Comparison of ENCODE assay signal across 30 mouse cellular contexts in genomic region chr1:159998349-159998748, GRCm38 (mm10). TPM values are rescaled to one million over a fixed set of nuclear protein-coding genes. Genes with fewer than 3 reads are reported as not detected.
DNase-seq lines count a peak whose midpoint lies in the region; ATAC-seq and TF ChIP-seq lines count a peak whose summit lies in the region.
"Had no signal": no experiment of that assay in that cellular context is flagged by ENCODE, and none has a peak within 500 bp of the region (broad histone marks: within the 10 kb centered on the region; RNA-seq: fewer than 3 reads in every experiment).

No protein-coding gene starts in this region.

- peak; percentile 69 for ATAC-seq in common myeloid progenitor, adult 5-6 weeks (replicated peaks; ENCODE audit: low read depth, poor library complexity, severe bottlenecking)
- ATAC-seq: forebrain, embryonic 13.5 days had no signal

- H3K27me3 ChIP-seq in heart, adult 2 months (ENCODE audit: control insufficient read depth, insufficient read depth, low read length): no peaks in the 10 kb centered on the region
- no peaks in the 10 kb centered on the region for H3K27me3 ChIP-seq in spleen, adult 2 months (ENCODE audit: control insufficient read depth, insufficient read depth, low read length)
- H3K27me3 ChIP-seq in splenic B cell, adult 2 months (ENCODE audit: control insufficient read depth, insufficient read depth, low read length, poor library complexity, severe bottlenecking): no peaks in the 10 kb centered on the region
- H3K27me3 ChIP-seq: forebrain, embryonic 13.5 days; heart, embryonic 13.5 days; hindbrain, embryonic 15.5 days; liver, embryonic 15.5 days; lung, embryonic 15.5 days had no signal

- TF ChIP-seq EP300 in heart, adult 2 months (IDR thresholded peaks at IDR 0.05; ENCODE audit: insufficient read depth, low read depth, low read length): no peak

- H3K36me3 ChIP-seq in heart, adult 2 months (ENCODE audit: control insufficient read depth, insufficient read depth, low read length): no peaks in the 10 kb centered on the region
- H3K36me3 ChIP-seq in spleen, adult 2 months (ENCODE audit: control insufficient read depth, insufficient read depth, low read length): no peaks in the 10 kb centered on the region
- peaks cover 2% of the 10 kb centered on the region; the same call in 1 of the 2 replicates for H3K36me3 ChIP-seq in splenic B cell, adult 2 months (ENCODE audit: control insufficient read depth, insufficient read depth, low read length, poor library complexity, severe bottlenecking)
- H3K36me3 ChIP-seq: heart, embryonic 13.5 days; hindbrain, embryonic 10.5 days; hindbrain, embryonic 15.5 days; liver, embryonic 15.5 days; lung, embryonic 15.5 days had no signal

- H3K9ac ChIP-seq in heart, adult 2 months (ENCODE audit: low read depth, low read length): no peak overlapping the region
- H3K9ac ChIP-seq: forebrain, embryonic 13.5 days; heart, embryonic 13.5 days; hindbrain, embryonic 15.5 days; liver, embryonic 15.5 days; lung, embryonic 15.5 days had no signal

- no peak overlapping the region for H3K27ac ChIP-seq in heart, adult 2 months
- H3K27ac ChIP-seq in spleen, adult 2 months (ENCODE audit: insufficient read depth, low read length): peak overlapping the region; percentile 9; the same call in 1 of the 2 replicates
- H3K27ac ChIP-seq: forebrain, embryonic 13.5 days; heart, embryonic 13.5 days; hindbrain, embryonic 10.5 days; hindbrain, embryonic 15.5 days; kidney, postnatal 0 days; liver, embryonic 15.5 days; lung, embryonic 15.5 days had no signal

- TF ChIP-seq CTCF in heart, adult 2 months (IDR thresholded peaks at IDR 0.05): peak; percentile 34
- TF ChIP-seq CTCF in spleen, adult 2 months (IDR thresholded peaks at IDR 0.05; ENCODE audit: extremely low read depth, insufficient read depth, insufficient read length, insufficient replicate concordance): peak; percentile 1; the same call in 1 of the 2 replicates

- H3K4me1 ChIP-seq in heart, adult 2 months (ENCODE audit: control insufficient read depth, insufficient read depth, low read length): no peaks in the 10 kb centered on the region
- H3K4me1 ChIP-seq in spleen, adult 2 months (ENCODE audit: control insufficient read depth, insufficient read depth, insufficient read length): peaks cover 29% of the 10 kb centered on the region
- H3K4me1 ChIP-seq: forebrain, embryonic 13.5 days; heart, embryonic 13.5 days; hindbrain, embryonic 10.5 days; hindbrain, embryonic 15.5 days; liver, embryonic 15.5 days; lung, embryonic 15.5 days had no signal

- no peak for TF ChIP-seq POLR2A in heart, adult 2 months (IDR thresholded peaks at IDR 0.05; ENCODE audit: insufficient read depth, low read depth, low read length)
- TF ChIP-seq POLR2A in spleen, adult 2 months (IDR thresholded peaks at IDR 0.05; ENCODE audit: low read depth, low read length): no peak

- DNase-seq in heart, adult 2 months: no peak
- no peak for DNase-seq in heart, postnatal 14 days
- peak in 1 of 2 experiments; percentile 19 for DNase-seq in spleen, adult 2 months (ENCODE audit: low read depth in 1 of 2, low spot score in 2 of 2)
- DNase-seq in spleen, postnatal 10 days (ENCODE audit: low spot score in 2 of 2): no peak
- DNase-seq in splenic B cell, adult 2 months (ENCODE audit: low read depth, low spot score): peak; percentile 64
- no peak for DNase-seq in cerebellum, adult 9-10 months
- DNase-seq in embryo, embryonic 11 days: no peak
- DNase-seq: adrenal gland, postnatal 14 days; cerebellum, adult 11 months; cerebellum, postnatal 10 days; gastrocnemius, postnatal 14 days; heart, adult 18-20 months; heart, postnatal 10 days; kidney, adult 8-10 months; kidney, postnatal 4 days; layer of hippocampus, adult 9-11 months; liver; lung, postnatal 4 days; midbrain, embryonic 14.5 days; right cerebral cortex, postnatal 25 days; spleen, adult 18-20 months; thymus, postnatal 14 days had no signal

- WGBS in heart, adult 2 months: 53% methylated on average over 1 of the region's 1 CpGs
- WGBS in spleen, adult 2 months: 73% methylated on average over 1 of the region's 1 CpGs

- no peaks in the 10 kb centered on the region for H3K79me2 ChIP-seq in heart, adult 2 months (replicated peaks; ENCODE audit: control insufficient read depth, insufficient read depth, low read length)

- intact Hi-C loops in heart, adult 2 months (cut with DNase I): no loop called here
- intact Hi-C loops in heart, postnatal 14 days (cut with DNase I): no loop called here

- H3K4me3 ChIP-seq in heart, adult 2 months: no peak overlapping the region
- no peak overlapping the region for H3K4me3 ChIP-seq in spleen, adult 2 months (ENCODE audit: extremely low read depth, insufficient read depth, insufficient read length)
- H3K4me3 ChIP-seq: forebrain, embryonic 13.5 days; heart, embryonic 13.5 days; hindbrain, embryonic 10.5 days; hindbrain, embryonic 15.5 days; liver, embryonic 15.5 days; lung, embryonic 15.5 days had no signal

RNA-seq across cellular contexts. Expression of gene 4930523C07Rik, which starts 45.8 kb away (rescaled TPM):
- total RNA-seq in heart, adult 2 months (2021): 10 to 100 TPM; 17.4 to 22.3 TPM
- polyA plus RNA-seq in heart, adult 2 months (2012; rRNA removed): 10.7 and 10.9 TPM in 2 replicates
- total RNA-seq in heart, postnatal 14 days (2021): 10 to 100 TPM; 28.8 to 32.4 TPM
- 37.4 and 37.9 TPM in 2 replicates for polyA plus RNA-seq in spleen, adult 2 months (2012; rRNA removed)
- total RNA-seq in common myeloid progenitor, adult 5-6 weeks (2017): 31.8 and 80.5 TPM in 2 replicates
